In genomic region chr2:163424597-163424996, GRCm38 (mm10) we compare ENCODE assay signal across 8 mouse cellular contexts. TPM values are rescaled to one million over a fixed set of nuclear protein-coding genes. Genes with fewer than 3 reads are reported as not detected.
DNase-seq lines count a peak whose midpoint lies in the region; ATAC-seq and TF ChIP-seq lines count a peak whose summit lies in the region.

Gene Oser1, minus strand, starts transcription at chr2:163424697.

- 98% methylated on average over 6 of the region's 6 CpGs for WGBS in thymus, adult 2 months
- 88% methylated on average over 6 of the region's 6 CpGs for WGBS in forebrain, embryonic 11.5 days
- 81% methylated on average over 6 of the region's 6 CpGs for WGBS in limb, embryonic 12.5 days
- WGBS in small intestine, adult 2 months = 86% methylated on average over 6 of the region's 6 CpGs

- H3K36me3 ChIP-seq in thymus, adult 2 months (ENCODE audit: control insufficient read depth, insufficient read depth, low read length) = no peaks in the 10 kb centered on the region
- no peaks in the 10 kb centered on the region for H3K36me3 ChIP-seq in forebrain, embryonic 11.5 days (ENCODE audit: control insufficient read depth, insufficient read depth, low read length)
- 0 out of 2 replicates have a peak, but pooled peaks cover 7% of the 10 kb centered on the region for H3K36me3 ChIP-seq in limb, embryonic 12.5 days
- peaks cover 2% of the 10 kb centered on the region; the same call in 1 of the 2 replicates for H3K36me3 ChIP-seq in small intestine, adult 2 months (ENCODE audit: control insufficient read depth, insufficient read depth, low read length)

- DNase-seq in thymus, adult 2 months = no peak
- no peak for DNase-seq in thymus, postnatal 4 days
- peak; percentile 28 for DNase-seq in forebrain, embryonic 11.5 days (ENCODE audit: low spot score)
- DNase-seq in heart, postnatal 25 days (ENCODE audit: low spot score) = no peak
- DNase-seq in right cerebral cortex, postnatal 14 days = no peak
- DNase-seq in B cell, adult 2 months = no peak

- H3K27ac ChIP-seq in thymus, adult 2 months (ENCODE audit: control insufficient read depth, insufficient read depth, low read length) = no peak within 1 kb of the TSS
- no peak within 1 kb of the TSS for H3K27ac ChIP-seq in forebrain, embryonic 11.5 days (ENCODE audit: low read depth, low read length)
- no peak within 1 kb of the TSS for H3K27ac ChIP-seq in limb, embryonic 12.5 days
- peak within 1 kb of the TSS; percentile 94 for H3K27ac ChIP-seq in small intestine, adult 2 months (ENCODE audit: insufficient read depth, low read depth, low read length)

- no peak within 1 kb of the TSS for H3K4me3 ChIP-seq in thymus, adult 2 months (ENCODE audit: control insufficient read depth, insufficient read depth, low read length)
- H3K4me3 ChIP-seq in forebrain, embryonic 11.5 days (ENCODE audit: low read depth, low read length) = no peak within 1 kb of the TSS
- no peak within 1 kb of the TSS for H3K4me3 ChIP-seq in limb, embryonic 12.5 days (replicated peaks)
- H3K4me3 ChIP-seq in small intestine, adult 2 months (ENCODE audit: low read depth, low read length) = no peak within 1 kb of the TSS

- peaks cover 6% of the 10 kb centered on the region for H3K4me1 ChIP-seq in thymus, adult 2 months (replicated peaks; ENCODE audit: control insufficient read depth, insufficient read depth, low read length)
- H3K4me1 ChIP-seq in forebrain, embryonic 11.5 days (replicated peaks; ENCODE audit: control insufficient read depth, insufficient read depth, low read length) = peaks cover 3% of the 10 kb centered on the region; the same call in 1 of the 2 replicates
- H3K4me1 ChIP-seq in limb, embryonic 12.5 days (replicated peaks) = peaks cover 6% of the 10 kb centered on the region
- peaks cover 24% of the 10 kb centered on the region for H3K4me1 ChIP-seq in small intestine, adult 2 months (ENCODE audit: control insufficient read depth, insufficient read depth, insufficient read length, low read length)

- no peak for TF ChIP-seq POLR2A in thymus, adult 2 months (IDR thresholded peaks at IDR 0.05; ENCODE audit: control insufficient read depth, extremely low read depth, insufficient read depth, low read length, poor library complexity)
- TF ChIP-seq POLR2A in small intestine, adult 2 months (IDR thresholded peaks at IDR 0.05; ENCODE audit: low read depth, low read length) = no peak

- no peak for ATAC-seq in forebrain, embryonic 11.5 days (replicated peaks; ENCODE audit: low FRiP score)
- ATAC-seq in limb, embryonic 12.5 days (ENCODE audit: insufficient number of reproducible peaks, insufficient read depth, low FRiP score, low TSS enrichment, low read depth) = no peak

- intact Hi-C loops in heart, postnatal 25 days (cut with DNase I) = no loop called here

- no peak within 1 kb of the TSS for H3K9ac ChIP-seq in forebrain, embryonic 11.5 days (ENCODE audit: low read length)
- H3K9ac ChIP-seq in limb, embryonic 12.5 days (replicated peaks) = no peak within 1 kb of the TSS

- no peaks in the 10 kb centered on the region for H3K9me3 ChIP-seq in forebrain, embryonic 11.5 days (ENCODE audit: control insufficient read depth, low read length)
- no peaks in the 10 kb centered on the region for H3K9me3 ChIP-seq in limb, embryonic 12.5 days

- TF ChIP-seq CTCF in thymus, adult 2 months (IDR thresholded peaks at IDR 0.05; ENCODE audit: borderline replicate concordance, control insufficient read depth, extremely low read depth, insufficient read depth, low read length, poor library complexity) = no peak
- TF ChIP-seq CTCF in small intestine, adult 2 months (IDR thresholded peaks at IDR 0.05; ENCODE audit: extremely low read depth, insufficient read length, insufficient replicate concordance, low read depth, low read length) = no peak

- no peaks in the 10 kb centered on the region for H3K27me3 ChIP-seq in thymus, adult 2 months (ENCODE audit: control insufficient read depth, insufficient read depth, low read length)
- H3K27me3 ChIP-seq in forebrain, embryonic 11.5 days (ENCODE audit: control insufficient read depth, insufficient read depth, low read length) = no peaks in the 10 kb centered on the region
- H3K27me3 ChIP-seq in limb, embryonic 12.5 days = no peaks in the 10 kb centered on the region
- H3K27me3 ChIP-seq in small intestine, adult 2 months (ENCODE audit: control insufficient read depth, insufficient read depth, low read length) = no peaks in the 10 kb centered on the region

- no peak within 1 kb of the TSS for H3K4me2 ChIP-seq in forebrain, embryonic 11.5 days (ENCODE audit: low read depth, low read length, severe bottlenecking)
- no peak within 1 kb of the TSS for H3K4me2 ChIP-seq in limb, embryonic 12.5 days

RNA-seq across cellular contexts. Expression of gene Oser1, which starts in this region (rescaled TPM):
- 18.5 and 19.3 TPM in 2 replicates for polyA plus RNA-seq in thymus, adult 2 months (2012; rRNA removed)
- polyA plus RNA-seq in forebrain, embryonic 11.5 days (2014; fragmentation: Nextera tagmentation; extraction: Ambion mirVana) = 80.7 and 85.5 TPM in 2 replicates
- 10 to 100 TPM; 21.0 to 21.6 TPM for total RNA-seq in heart, postnatal 25 days (2021)
- polyA plus RNA-seq in limb, embryonic 12.5 days (2016; fragmentation: Nextera tagmentation; extraction: Ambion mirVana) = 85.1 and 91.8 TPM in 2 replicates
- 5.0 and 12.2 TPM in 2 replicates for polyA plus RNA-seq in small intestine, adult 2 months (2012; rRNA removed)
